Mouse (Mus musculus): Measurements from ENCODE around the gene Zfp423.

Zfp423 gene

DNA sequence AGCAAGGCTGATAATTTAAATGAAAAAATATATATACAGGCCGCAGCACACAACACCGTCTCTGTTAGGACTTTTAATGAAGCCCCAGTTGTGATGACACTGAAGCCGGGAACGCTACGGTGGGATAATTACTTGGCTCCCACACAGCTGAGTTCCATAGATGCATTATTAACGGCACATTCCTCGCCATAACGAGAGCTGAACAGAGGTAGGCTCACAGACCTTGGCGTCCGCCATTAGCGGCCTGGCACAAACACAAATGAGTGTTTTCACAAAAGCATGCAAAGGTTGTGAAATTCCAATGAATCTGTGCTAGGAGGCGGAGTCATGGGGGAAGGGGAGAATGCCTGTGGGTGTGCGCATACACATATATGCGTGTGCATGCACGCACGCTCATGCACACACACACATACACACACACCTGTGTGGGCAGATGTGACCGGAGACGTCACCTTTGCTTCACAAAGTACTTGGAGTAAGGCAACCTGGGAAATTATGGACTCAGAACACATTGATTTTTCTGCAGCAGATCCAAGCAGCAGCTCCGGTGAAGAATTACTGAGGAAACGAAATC is 214.2 kb downstream of the Zfp423 start:
- DNase-seq (ENCODE audit: low spot score) = no peak

DNA sequence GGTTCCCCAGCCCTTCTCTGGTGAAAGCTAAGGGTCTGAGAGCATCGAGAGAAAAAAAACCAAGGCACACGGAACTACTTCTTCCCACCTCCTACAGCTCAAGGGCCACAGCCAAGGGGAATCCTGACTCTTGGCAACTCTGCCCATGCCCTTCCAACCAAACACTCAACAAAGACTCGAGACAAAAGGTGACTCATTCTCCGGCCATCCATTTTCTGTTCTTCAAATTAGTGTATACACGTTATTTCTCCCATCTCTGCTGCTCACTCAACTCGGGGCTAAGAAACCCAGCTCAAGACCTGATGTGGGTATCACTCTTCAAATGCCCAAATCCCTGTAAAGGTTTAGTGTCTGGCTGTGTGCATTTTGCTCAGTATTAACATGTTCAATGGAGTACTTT is 214.8 kb downstream of the Zfp423 start:
- no peak for DNase-seq (ENCODE audit: low spot score)

DNA sequence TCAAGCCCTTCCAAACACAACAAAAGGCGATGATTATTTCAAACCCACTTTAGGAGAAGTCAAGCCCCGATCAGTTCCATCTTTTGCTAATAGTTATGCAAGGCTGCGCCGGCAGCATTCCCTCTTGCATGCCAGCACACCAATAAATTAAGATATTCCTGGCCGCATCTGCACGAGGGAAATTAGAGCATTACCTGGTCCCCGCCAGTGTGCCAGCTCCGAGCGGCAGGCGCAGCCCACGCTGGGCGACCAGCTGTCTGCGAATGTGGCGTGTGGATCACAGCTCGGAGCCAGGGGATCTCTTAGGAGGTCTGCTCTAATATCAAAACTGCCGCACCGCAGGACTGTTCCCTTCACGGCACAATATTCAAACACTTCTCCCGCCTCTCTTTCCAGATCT is 217.4 kb downstream of the Zfp423 start:
- DNase-seq (ENCODE audit: low spot score) = no peak

DNA sequence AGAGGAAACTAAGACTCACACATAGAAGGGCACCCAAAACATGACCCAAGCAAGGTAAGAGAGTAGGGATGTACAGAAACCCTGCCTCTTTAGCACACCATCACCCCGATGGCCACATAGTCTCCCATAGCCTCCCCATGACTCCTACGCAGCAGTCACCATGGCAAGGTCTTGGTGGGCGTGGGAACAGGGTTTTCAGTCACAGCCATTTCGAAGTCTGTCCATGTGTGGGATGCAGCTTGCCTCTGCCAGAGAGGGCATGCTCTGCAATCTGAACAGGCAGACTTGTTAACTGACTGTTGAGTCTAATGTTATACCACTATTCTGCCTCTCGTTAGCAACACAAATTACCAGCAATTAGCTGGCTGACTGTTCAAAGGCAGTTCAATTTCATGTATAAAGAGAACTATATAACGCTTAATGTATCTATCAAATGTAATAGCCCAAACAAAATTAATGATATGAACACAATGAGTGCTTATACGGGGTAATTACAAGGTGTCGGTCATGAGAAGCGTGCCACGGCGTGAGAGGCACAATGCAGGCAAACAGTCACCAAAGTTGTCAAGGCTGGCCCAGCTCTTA is 218.4 kb downstream of the Zfp423 start:
- no peak for DNase-seq (ENCODE audit: low spot score)

DNA sequence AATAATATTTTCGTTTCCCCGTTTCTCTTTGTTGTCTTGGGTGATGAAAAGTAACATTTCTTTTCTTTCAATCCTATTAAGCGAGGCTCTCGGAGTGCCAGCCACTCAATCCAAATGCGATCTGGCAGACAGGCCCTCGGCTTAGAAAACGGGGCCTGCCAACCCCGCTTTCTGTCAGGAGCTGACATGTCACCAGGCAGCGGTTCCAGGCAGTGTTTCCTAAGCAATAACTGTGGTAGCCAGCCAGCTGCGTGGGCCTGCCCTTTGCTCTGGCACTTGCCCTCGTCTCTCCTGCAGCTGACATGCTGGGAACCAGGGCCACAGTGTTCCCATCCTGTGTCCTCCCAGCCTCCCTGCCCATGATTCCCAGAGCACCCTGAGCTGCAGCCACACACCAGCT is 221.5 kb downstream of the Zfp423 start:
- DNase-seq (ENCODE audit: low spot score) = no peak

DNA sequence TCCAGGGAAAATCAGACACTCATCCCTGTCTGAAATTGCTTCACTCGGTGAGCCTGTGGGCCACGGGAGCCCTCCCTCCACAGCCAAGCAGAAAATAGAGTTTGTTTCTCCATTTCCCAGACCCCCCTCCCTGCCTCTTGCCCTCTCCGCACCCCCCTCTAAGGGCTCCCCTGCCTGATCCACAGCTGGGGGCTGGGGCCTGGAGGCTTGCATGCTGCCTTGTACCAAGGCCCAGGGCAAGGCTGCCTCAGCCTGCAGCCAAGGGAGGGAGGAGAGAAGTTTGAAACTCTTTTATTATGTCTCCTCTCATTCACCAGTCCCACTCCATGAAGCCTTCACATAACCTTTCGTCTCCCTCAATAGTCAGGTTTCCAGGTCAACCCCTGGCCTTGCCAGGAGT is 224.5 kb downstream of the Zfp423 start:
- DNase-seq (ENCODE audit: low spot score) = no peak

DNA sequence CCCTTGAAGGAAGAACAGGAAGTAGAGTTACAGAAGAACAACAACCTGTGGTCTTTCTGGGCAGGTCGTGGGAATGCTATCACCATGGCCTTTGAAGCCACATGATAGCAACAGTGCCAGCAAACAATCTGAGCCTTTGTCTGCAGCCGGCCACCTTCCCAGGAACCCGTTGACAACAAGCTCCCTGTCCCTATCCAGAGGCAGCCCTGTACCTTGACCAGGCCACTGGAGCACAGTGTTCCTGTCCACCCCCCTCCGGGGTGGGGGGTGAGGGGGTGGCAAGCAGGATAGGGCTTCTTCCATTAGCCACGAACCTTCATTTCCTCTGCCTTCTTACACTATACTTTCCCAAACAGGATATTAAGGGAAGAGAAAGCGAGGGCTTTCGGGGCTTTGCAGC is 224.9 kb downstream of the Zfp423 start:
- DNase-seq (ENCODE audit: low spot score) = no peak

DNA sequence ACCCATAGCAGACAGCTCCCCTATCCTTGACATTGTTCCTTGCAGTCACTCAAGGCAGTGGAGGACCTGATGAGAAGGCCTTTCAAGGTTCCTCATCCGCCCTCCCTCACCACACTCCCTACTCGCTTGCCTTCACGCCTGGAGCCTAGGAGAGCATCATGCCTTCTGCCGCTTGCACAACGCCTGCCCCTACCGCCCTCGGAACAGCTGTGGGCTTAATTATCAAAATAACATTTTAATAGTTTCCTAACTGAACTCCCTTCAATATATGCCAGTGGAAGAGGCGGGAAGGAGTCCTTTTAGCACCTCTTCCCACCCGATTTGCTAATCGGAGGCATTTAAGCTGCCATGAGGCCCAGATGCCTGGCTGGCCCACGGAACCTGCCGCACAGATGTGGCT is 228.3 kb downstream of the Zfp423 start:
- no peak for DNase-seq (ENCODE audit: low spot score)

DNA sequence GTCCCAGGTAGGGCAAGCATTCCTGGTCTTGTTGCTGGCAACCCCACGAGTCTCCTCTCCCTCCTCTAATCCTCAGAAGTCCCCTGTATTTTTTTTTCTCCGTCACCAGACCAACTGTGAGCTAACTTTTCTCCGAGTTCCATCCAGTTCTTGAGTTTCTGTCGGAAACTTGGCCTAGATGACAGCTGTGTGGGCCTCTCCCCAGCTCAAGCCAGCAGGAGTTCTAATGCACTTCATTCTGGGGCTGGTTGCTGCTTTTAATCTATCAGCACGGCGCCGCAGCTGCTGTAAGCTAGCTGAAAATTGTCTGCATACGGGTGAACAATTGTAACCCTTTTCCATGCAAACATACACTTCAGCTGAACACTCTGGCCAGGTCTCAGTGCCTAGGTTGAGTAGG is 236.4 kb downstream of the Zfp423 start:
- DNase-seq (ENCODE audit: low spot score) = no peak

DNA sequence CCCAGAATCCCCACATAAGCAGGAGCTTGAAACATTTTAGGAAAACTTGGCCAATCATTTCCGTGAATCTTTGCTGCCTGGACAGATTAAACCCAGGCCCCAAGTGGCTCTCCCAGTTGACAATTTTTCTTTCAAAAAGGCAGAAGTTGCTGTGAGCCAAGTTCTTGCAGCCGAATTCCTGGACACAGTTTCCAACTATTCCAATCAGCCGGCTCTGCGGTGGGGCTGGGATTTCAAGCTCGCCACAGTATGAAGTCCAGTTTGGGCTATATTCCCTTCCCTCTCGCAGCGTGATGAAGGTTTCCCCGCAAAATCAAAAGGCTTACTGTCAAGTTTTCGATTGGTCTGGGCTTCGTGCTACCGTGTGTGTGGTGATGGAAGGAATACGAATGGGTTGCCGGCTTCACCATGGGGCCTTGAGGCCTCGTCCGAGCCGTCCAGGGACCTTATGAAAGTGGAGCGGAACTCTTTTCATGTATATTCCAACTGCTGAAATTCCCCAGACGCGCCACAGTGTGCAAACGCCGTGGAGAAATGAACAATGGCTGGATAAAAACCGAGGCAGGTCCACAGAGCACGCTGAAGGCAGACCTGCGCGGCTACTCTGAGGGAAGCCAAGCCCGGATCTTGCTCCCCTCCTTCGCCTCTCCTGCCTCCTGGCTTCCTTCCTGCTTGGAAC is 240.1 kb downstream of the Zfp423 start:
- no peak for DNase-seq (ENCODE audit: low spot score)

DNA sequence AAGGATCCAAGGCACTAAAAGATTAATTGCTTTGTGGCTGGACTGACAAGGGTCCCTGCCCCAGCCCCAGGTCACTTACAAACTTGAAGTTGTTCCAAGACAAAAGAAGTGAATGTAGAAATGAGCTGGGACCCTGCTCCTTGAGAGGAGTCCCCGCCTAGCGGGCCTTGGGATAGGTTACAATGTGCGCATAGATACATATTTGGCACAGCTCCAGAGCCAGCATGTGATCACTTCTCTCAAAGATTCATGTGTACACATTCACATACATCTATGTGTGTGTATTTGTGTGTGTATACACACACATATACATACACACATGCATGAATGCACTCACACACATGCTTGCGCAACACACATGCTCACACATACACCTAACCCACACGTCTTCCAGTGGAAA is 241.9 kb downstream of the Zfp423 start:
- no peak for DNase-seq (ENCODE audit: low spot score)

DNA sequence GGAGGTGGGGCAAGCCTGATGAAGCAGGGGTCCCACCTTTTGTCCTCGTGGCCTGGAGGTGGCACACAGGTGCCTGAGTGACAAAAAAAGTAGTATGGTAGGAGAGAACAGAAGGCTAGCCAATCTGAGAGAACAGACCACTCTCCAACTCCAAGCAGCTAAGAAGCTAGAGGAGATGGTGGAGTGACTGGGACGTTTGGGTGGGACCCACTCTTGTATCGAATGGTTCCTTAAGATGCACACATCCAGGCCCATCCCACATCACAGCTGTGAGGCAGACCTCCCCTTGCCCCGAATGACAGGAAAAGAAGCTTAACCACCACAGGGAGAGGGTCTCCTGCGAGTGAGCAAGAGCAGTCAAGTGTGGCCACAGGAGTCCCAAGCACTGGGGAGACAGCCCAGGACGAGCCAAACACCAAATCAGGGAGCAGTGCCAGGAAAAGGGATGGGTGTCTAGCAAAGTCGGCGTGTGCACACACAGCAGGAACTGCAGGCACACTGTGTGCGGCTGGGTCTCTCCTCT is 242.6 kb downstream of the Zfp423 start:
- no peak for DNase-seq (ENCODE audit: low spot score)

DNA sequence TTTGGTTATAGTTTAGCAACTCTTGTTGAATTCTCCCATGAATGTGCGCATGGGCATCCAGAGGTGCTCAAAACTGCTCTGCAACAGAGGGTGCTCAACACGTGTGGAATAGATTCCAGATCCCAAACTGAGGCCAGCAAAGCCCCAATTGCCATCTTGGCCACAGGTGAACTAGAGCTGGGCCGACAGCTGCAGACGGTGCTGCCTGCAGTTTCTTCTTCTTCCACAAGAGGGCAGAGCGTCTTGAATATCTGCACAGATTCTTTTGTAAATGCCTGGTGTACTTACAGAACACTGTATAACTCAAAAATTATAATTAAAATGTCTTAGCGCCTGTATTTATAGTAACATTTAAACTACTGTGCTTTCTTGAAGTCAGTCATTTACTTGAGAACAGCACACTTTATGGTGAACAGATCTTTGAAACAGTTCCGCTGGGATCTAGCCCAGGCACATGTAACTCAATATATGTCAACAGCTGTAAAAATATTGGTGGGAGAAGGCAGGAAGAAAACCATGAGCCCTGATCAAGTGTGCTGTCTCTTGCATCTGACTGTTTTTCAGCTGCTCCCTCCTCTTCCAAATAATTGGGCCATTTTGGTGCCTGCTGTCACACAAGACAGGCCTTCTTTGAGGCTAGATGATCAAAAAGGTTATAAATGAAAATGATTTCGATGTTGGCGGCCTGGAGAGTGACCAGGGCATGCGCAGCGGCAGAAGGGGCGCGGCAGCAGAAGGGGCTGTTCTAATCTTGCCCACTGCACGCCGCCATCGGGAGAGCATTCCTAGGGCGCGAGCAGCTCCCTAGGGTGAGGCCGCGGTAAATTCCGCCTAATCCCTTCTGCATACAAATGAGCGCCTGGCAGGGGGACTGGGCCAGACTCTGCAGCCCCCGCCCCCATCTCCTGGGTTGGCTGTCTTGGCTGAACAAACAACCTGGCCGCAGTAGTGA is 243.4 kb downstream of the Zfp423 start:
- DNase-seq (ENCODE audit: low spot score) = peak; percentile 74

DNA sequence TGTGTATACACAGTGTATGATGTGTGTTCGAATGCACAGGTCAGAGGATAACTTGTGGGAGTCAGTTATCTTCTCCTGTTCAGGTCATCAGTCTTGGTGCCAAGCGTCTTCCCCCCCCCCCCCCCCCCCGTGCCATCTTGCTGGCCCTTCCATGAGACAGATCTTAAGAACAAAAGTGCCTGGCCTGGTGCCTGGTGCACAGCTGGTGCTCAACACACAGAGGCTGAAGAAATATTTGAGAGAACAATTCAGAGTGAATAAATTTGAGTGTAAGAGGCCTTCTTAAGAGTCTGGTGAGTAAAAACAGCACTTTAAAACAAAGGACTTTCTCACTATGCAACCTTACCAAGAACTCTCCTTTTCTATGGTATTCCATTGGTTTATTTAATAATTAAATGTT is 245.4 kb downstream of the Zfp423 start:
- DNase-seq (ENCODE audit: low spot score) = no peak

DNA sequence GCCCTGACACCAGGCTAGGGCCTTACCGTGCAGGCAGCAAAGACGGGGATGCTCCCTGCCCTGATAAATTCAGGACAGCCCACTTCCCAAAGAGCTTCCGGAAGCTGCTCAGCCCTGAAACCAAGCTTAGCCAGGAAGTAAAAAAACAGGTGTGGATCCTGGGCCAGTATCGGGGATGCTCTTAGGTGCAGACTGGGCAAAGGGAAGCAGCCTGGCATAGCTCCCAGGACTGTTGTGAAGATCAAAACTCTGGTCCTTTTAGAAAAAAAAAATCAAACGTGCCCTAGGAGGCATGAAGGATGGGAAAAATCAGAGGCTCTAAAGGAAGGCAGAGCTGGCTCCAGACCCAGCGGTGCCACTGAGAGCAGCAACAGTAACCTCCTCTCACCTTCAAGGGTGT is 247.4 kb downstream of the Zfp423 start:
- no peak for DNase-seq (ENCODE audit: low spot score)

DNA sequence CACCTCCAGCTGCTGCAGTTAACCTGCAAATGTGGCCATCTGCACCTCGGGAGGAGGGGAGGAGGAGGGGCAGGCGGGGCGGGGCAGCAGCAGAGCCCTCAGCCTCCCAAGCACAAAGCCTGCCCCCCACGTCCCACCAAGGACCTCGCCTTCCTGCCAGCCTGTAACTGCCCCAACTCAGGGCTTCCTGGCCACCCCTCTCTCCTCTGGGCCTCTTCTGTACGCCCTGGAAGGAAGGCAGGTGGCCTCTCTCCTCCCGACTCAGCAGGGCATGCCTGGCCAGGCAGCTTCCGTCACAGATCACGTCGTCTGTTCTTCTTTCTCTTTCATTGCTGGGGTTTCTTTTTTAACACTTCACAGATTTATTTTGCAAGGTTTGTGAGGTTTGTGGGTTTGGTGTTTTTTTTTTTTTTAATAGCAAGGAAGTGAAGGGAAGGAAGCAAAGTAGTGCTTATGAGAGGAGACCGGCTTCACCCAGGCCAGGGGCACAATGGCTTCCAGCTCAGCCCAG is 251.2 kb downstream of the Zfp423 start:
- DNase-seq (ENCODE audit: low spot score) = no peak

DNA sequence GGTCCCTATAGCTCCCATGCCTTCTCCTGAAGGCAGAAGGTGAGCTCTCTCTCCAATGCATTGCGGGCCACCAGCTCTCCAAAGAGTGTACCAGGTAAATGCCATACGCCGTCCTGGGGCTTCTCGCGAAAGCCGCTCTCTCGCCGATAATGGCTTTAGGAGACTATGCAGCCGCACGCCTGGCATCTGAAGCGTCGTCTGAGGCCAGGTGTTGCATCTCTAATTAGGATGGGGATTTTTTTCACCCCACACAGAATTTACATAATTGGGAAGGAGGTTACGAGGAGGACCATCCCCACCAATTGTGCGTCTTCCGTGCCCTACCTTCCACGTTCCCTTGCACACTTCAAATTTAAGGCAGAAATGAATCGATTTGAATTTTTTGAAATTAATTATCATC is 252.2 kb downstream of the Zfp423 start:
- DNase-seq (ENCODE audit: low spot score) = no peak

DNA sequence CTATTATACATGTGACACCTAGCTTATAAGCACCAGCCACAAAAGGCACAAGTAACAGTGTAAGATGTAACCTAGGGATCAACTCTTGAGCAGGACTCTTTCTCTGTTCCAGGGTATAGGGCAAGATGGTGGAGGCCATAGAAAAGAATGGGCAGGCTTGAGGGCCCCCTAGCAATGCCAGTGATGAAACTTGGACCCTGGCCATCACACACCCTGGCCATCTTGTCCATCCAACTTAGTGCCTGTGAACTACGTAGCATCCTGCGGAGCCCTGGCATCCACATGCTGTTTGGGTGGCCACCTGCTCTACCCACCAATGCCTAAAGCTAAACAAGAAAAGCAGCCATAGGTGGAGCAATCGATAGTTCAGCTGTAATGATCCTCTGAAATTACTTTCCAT is 254.6 kb downstream of the Zfp423 start:
- no peak for DNase-seq (ENCODE audit: low spot score)

DNA sequence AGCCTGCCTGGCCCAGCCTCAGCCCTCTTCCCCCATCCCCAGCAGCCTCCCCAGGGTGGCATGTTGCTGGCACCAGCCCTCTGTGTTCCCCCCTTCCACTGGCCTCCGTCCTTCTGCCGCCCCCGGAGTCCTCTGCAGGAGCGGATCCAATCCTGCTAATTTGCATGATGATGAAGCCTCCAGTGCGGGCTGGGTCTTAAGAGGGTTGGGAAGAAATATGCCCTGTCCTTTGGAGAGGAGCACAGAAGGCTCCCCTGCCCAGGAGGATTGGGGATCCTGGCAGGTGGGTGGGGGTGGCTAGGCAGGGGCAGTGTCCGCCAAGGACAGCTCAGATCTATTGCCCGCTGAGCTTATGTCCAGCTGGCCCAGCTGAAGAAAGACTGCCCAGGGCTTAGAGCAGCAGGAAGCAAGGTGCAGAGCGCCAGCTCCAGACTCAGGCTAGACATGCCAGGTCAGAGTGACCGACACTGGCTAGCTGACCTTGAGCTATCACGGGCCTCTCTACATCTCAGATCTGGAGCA is 256.5 kb downstream of the Zfp423 start:
- DNase-seq (ENCODE audit: low spot score) = peak; percentile 52

DNA sequence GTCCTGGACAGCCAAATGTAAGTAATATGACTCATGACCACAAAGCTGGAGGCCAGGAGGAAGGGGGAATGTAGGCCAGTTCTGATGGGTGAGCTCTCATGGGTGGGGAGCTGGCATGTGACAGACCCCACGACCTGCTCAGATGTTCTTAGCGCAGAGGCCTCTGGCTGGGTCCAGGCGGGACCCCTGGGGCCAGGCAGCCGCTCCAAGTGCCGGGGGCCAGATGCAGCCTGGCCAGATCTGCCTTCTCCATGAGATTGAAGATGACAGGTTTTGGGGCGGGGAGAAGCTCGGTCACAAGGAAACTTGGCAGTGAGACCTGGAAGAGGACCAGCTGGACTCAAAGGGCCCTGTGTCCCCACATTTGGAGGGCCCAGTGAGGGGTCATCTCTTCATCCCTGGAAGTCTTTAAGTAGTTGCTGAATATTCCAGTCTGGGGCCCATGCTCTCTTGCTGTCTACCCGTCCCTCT is 257.3 kb downstream of the Zfp423 start:
- DNase-seq (ENCODE audit: low spot score) = peak; percentile 69

DNA sequence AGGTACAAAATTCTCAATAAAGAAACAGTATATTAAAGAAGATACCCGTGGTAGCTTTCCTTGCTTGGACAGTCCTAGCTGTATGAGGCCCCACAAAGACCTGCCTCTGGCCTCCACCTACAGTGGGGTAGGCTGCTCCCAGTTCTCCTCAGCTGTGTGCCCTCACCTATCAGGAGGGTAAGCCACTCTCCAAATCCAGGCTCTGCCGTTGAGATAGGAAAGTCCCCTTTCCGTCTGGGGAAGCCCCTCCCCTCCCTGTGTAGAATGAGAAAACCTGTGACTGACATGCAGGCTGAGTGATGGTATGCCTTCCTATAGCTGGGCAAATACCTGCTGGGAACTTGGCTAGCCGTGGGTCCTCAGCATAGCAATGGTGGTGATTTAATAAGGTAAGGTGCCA is 257.8 kb downstream of the Zfp423 start:
- no peak for DNase-seq (ENCODE audit: low spot score)

DNA sequence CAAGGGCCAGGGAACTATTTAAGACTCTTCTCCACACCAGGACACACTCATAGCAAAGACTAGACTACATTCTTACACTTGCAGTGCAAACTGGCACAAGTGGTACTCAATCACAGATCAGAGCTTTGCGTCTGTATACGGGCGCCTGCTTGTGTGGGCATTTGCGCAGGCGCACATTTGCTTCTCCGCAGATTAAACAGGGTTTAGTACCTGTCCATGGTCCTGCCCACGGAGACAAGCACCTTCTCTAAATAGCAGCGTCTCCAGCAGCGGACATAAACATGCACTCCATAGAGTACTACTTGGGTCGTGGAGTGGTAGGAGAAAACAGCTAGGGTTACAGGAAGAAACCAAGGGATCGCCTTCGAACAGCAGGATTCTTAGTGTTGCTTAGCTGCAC is 259.1 kb downstream of the Zfp423 start:
- DNase-seq (ENCODE audit: low spot score) = no peak

Data from MN1 (cell line).